Mouse (Mus musculus) small intestine, adult 2 months (tissue): Measurements from ENCODE around the gene Apoc4.

Experiments
- CTCF ChIP-seq: fragments of 200-500 bp; IDR thresholded peaks from 2 replicates; pipeline ENCODE4 v1.5.1; 2012; ENCODE audit warnings: low read depth, mild to moderate bottlenecking, control low read depth, inconsistent platforms, low read length, moderate library complexity, mixed read lengths; ENCODE audit not compliant: insufficient replicate concordance, insufficient read length; ENCODE audit errors: extremely low read depth
- POLR2A ChIP-seq: fragments of 200-500 bp; IDR thresholded peaks from 2 replicates; pipeline ENCODE4 v1.6.1; 2012; ENCODE audit warnings: low read depth, mild to moderate bottlenecking, control low read depth, inconsistent platforms, low read length, moderate library complexity

DNA sequence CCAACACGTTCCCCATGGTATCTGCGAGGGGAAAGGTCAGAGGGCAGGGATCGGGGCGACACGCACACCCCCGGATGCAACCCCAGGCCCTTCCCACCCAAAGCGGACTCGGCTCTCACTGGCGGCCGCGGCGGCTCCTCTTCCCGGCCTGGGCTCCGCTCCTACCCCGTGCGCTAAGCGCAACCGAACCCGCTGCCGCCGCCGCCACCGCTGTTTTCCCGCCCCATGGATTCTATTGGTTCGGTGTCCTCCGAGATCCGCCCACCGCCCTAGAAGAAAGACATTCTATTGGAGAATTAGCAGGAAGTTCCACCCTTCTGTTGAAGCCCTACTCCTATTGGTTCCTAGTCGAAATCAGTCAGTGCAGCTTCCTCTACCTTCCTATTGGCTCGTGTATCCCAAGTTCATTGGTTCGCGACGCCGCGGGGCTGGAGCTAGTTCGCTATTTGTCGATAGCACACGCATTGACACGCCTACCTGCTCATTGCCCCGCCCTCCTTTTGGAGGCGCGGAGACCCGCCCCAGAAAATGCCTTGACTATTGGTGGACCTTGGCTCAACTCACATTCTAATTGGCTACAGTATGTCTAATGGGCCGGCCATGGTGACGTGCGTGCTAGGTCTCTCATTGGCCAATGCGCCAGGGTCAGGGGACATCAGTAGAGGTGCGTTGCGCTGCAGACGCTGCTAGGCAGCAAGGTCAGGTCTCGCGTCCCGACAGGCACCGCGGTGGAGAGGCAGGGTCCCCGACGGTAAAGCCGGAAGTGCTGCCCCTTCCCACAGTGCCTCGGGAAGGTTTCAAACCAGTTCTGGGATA is 34.2 kb upstream of the Apoc4 start, which contains the start of gene Tomm40:
- TF ChIP-seq POLR2A, result peak; percentile 31; the same call in 1 of the 2 replicates
- no peak for TF ChIP-seq CTCF
